Mouse (Mus musculus): ENCODE data around the gene Slc6a1. TPM values are rescaled to one million over a fixed set of nuclear protein-coding genes. Genes with fewer than 3 reads are reported as not detected.

Slc6a1 gene
- polyA plus RNA-seq, 1 experiment from 2014 or later, result 0.16 TPM

GRCm38 (mm10) chr6:114343740-114344139 lies 61.3 kb downstream of the Slc6a1 start:
- 11% methylated on average over 3 of the region's 3 CpGs for WGBS
- Histone ChIP-seq H3K27ac (ENCODE audit: low read length) (no peak overlapping the region), H3K9ac (replicated peaks; ENCODE audit: low read length) (no peak overlapping the region), H3K27me3 (ENCODE audit: insufficient read depth, low read length) (peaks cover 6% of the 10 kb centered on the region; the same call in 1 of the 2 replicates), H3K36me3 (ENCODE audit: insufficient read depth, low read length) (no peaks in the 10 kb centered on the region), H3K4me3 (ENCODE audit: low read length) (no peak overlapping the region), H3K4me2 (replicated peaks; ENCODE audit: low read depth, low read length) (no peak overlapping the region), H3K4me1 (ENCODE audit: insufficient read depth, low read length) (peaks cover 12% of the 10 kb centered on the region), H3K9me3 (ENCODE audit: low read length) (no peaks in the 10 kb centered on the region)
- no peak for ATAC-seq (ENCODE audit: low FRiP score, low TSS enrichment)

GRCm38 (mm10) chr6:114345156-114345555 lies 62.7 kb downstream of the Slc6a1 start:
- H3K4me1 ChIP-seq (ENCODE audit: insufficient read depth, low read length), result peaks cover 12% of the 10 kb centered on the region
- H3K9ac ChIP-seq (replicated peaks; ENCODE audit: low read length), result no peak overlapping the region
- no peaks in the 10 kb centered on the region for H3K36me3 ChIP-seq (ENCODE audit: insufficient read depth, low read length)
- no peaks in the 10 kb centered on the region for H3K9me3 ChIP-seq (ENCODE audit: low read length)
- H3K4me3 ChIP-seq (ENCODE audit: low read length), result no peak overlapping the region
- 38% methylated on average over 4 of the region's 4 CpGs for WGBS
- no peak overlapping the region for H3K4me2 ChIP-seq (replicated peaks; ENCODE audit: low read depth, low read length)
- peaks cover 6% of the 10 kb centered on the region; the same call in 1 of the 2 replicates for H3K27me3 ChIP-seq (ENCODE audit: insufficient read depth, low read length)
- no peak for ATAC-seq (ENCODE audit: low FRiP score, low TSS enrichment)
- no peak overlapping the region for H3K27ac ChIP-seq (ENCODE audit: low read length)

- WGBS, result 32% methylated on average over 13 of the region's 13 CpGs
- Histone ChIP-seq H3K36me3 (ENCODE audit: insufficient read depth, low read length) (no peaks in the 10 kb centered on the region), H3K9me3 (ENCODE audit: low read length) (no peaks in the 10 kb centered on the region), H3K27me3 (ENCODE audit: insufficient read depth, low read length) (peaks cover 6% of the 10 kb centered on the region; the same call in 1 of the 2 replicates), H3K4me3 (ENCODE audit: low read length) (no peak overlapping the region), H3K4me2 (replicated peaks; ENCODE audit: low read depth, low read length) (no peak overlapping the region), H3K27ac (ENCODE audit: low read length) (no peak overlapping the region), H3K4me1 (ENCODE audit: insufficient read depth, low read length) (peaks cover 12% of the 10 kb centered on the region), H3K9ac (replicated peaks; ENCODE audit: low read length) (no peak overlapping the region)
- peak; percentile 80 for ATAC-seq (ENCODE audit: low FRiP score, low TSS enrichment)
Measured at GRCm38 (mm10) chr6:114347831-114348754, 65.7 kb downstream of the Slc6a1 start.

GRCm38 (mm10) chr6:114354635-114355034 lies 72.2 kb downstream of the Slc6a1 start:
- H3K27me3 ChIP-seq (ENCODE audit: insufficient read depth, low read length), result no peaks in the 10 kb centered on the region
- no peaks in the 10 kb centered on the region for H3K36me3 ChIP-seq (ENCODE audit: insufficient read depth, low read length)
- no peak overlapping the region for H3K4me3 ChIP-seq (ENCODE audit: low read length)
- H3K4me2 ChIP-seq (replicated peaks; ENCODE audit: low read depth, low read length), result no peak overlapping the region
- 80% methylated on average over 4 of the region's 4 CpGs for WGBS
- H3K27ac ChIP-seq (ENCODE audit: low read length), result no peak overlapping the region
- no peaks in the 10 kb centered on the region for H3K9me3 ChIP-seq (ENCODE audit: low read length)
- ATAC-seq (ENCODE audit: low FRiP score, low TSS enrichment), result no peak
- H3K4me1 ChIP-seq (ENCODE audit: insufficient read depth, low read length), result no peaks in the 10 kb centered on the region
- H3K9ac ChIP-seq (replicated peaks; ENCODE audit: low read length), result no peak overlapping the region

GRCm38 (mm10) chr6:114358171-114358570 lies 75.7 kb downstream of the Slc6a1 start:
- 58% methylated on average over 3 of the region's 3 CpGs for WGBS
- no peak overlapping the region for H3K27ac ChIP-seq (ENCODE audit: low read length)
- no peaks in the 10 kb centered on the region for H3K9me3 ChIP-seq (ENCODE audit: low read length)
- no peak overlapping the region for H3K4me2 ChIP-seq (replicated peaks; ENCODE audit: low read depth, low read length)
- no peak for ATAC-seq (ENCODE audit: low FRiP score, low TSS enrichment)
- H3K9ac ChIP-seq (replicated peaks; ENCODE audit: low read length), result no peak overlapping the region
- no peaks in the 10 kb centered on the region for H3K36me3 ChIP-seq (ENCODE audit: insufficient read depth, low read length)
- H3K27me3 ChIP-seq (ENCODE audit: insufficient read depth, low read length), result no peaks in the 10 kb centered on the region
- H3K4me1 ChIP-seq (ENCODE audit: insufficient read depth, low read length), result no peaks in the 10 kb centered on the region
- H3K4me3 ChIP-seq (ENCODE audit: low read length), result no peak overlapping the region

- H3K4me1 ChIP-seq (ENCODE audit: insufficient read depth, low read length), result no peaks in the 10 kb centered on the region
- ATAC-seq (ENCODE audit: low FRiP score, low TSS enrichment), result no peak
- no peaks in the 10 kb centered on the region for H3K9me3 ChIP-seq (ENCODE audit: low read length)
- no peak overlapping the region for H3K4me2 ChIP-seq (replicated peaks; ENCODE audit: low read depth, low read length)
- H3K4me3 ChIP-seq (ENCODE audit: low read length), result no peak overlapping the region
- no peaks in the 10 kb centered on the region for H3K36me3 ChIP-seq (ENCODE audit: insufficient read depth, low read length)
- H3K27me3 ChIP-seq (ENCODE audit: insufficient read depth, low read length), result no peaks in the 10 kb centered on the region
- 73% methylated on average over 4 of the region's 4 CpGs for WGBS
- H3K27ac ChIP-seq (ENCODE audit: low read length), result no peak overlapping the region
- no peak overlapping the region for H3K9ac ChIP-seq (replicated peaks; ENCODE audit: low read length)
Measured at GRCm38 (mm10) chr6:114362355-114362754, 79.9 kb downstream of the Slc6a1 start.

GRCm38 (mm10) chr6:114363740-114364139 lies 81.3 kb downstream of the Slc6a1 start:
- ATAC-seq (ENCODE audit: low FRiP score, low TSS enrichment), result no peak
- Histone ChIP-seq H3K27me3 (ENCODE audit: insufficient read depth, low read length) (no peaks in the 10 kb centered on the region), H3K27ac (ENCODE audit: low read length) (no peak overlapping the region), H3K4me2 (replicated peaks; ENCODE audit: low read depth, low read length) (no peak overlapping the region), H3K4me1 (ENCODE audit: insufficient read depth, low read length) (no peaks in the 10 kb centered on the region), H3K36me3 (ENCODE audit: insufficient read depth, low read length) (no peaks in the 10 kb centered on the region), H3K4me3 (ENCODE audit: low read length) (no peak overlapping the region), H3K9me3 (ENCODE audit: low read length) (no peaks in the 10 kb centered on the region), H3K9ac (replicated peaks; ENCODE audit: low read length) (no peak overlapping the region)
- WGBS, result 82% methylated on average over 8 of the region's 8 CpGs

- Histone ChIP-seq H3K36me3 (ENCODE audit: insufficient read depth, low read length) (no peaks in the 10 kb centered on the region), H3K9me3 (ENCODE audit: low read length) (no peaks in the 10 kb centered on the region), H3K4me3 (ENCODE audit: low read length) (no peak overlapping the region), H3K4me1 (ENCODE audit: insufficient read depth, low read length) (no peaks in the 10 kb centered on the region), H3K27ac (ENCODE audit: low read length) (no peak overlapping the region), H3K27me3 (ENCODE audit: insufficient read depth, low read length) (no peaks in the 10 kb centered on the region), H3K4me2 (replicated peaks; ENCODE audit: low read depth, low read length) (no peak overlapping the region), H3K9ac (replicated peaks; ENCODE audit: low read length) (no peak overlapping the region)
- 87% methylated on average over 5 of the region's 5 CpGs for WGBS
- ATAC-seq (ENCODE audit: low FRiP score, low TSS enrichment), result no peak
Measured at GRCm38 (mm10) chr6:114364734-114365133, 82.3 kb downstream of the Slc6a1 start.

GRCm38 (mm10) chr6:114366191-114366590 lies 83.8 kb downstream of the Slc6a1 start:
- Histone ChIP-seq H3K36me3 (ENCODE audit: insufficient read depth, low read length) (no peaks in the 10 kb centered on the region), H3K4me2 (replicated peaks; ENCODE audit: low read depth, low read length) (no peak overlapping the region), H3K9ac (replicated peaks; ENCODE audit: low read length) (no peak overlapping the region), H3K9me3 (ENCODE audit: low read length) (no peaks in the 10 kb centered on the region), H3K4me1 (ENCODE audit: insufficient read depth, low read length) (no peaks in the 10 kb centered on the region), H3K27ac (ENCODE audit: low read length) (no peak overlapping the region), H3K4me3 (ENCODE audit: low read length) (no peak overlapping the region), H3K27me3 (ENCODE audit: insufficient read depth, low read length) (no peaks in the 10 kb centered on the region)
- ATAC-seq (ENCODE audit: low FRiP score, low TSS enrichment), result no peak
- 72% methylated on average over 5 of the region's 5 CpGs for WGBS

Measured in kidney, embryonic 16.5 days (tissue).